Mouse (Mus musculus) megakaryocyte, embryonic 14.5 days (primary cell): Measurements from ENCODE around the gene Myt1l.

Experiments
- FLI1 ChIP-seq: IDR thresholded peaks from 2 replicates; pipeline ENCODE4 v1.6.1; 2012; ENCODE audit warnings: low read length, inconsistent platforms, mixed read lengths
- GATA1 ChIP-seq: IDR thresholded peaks from 3 replicates; pipeline ENCODE4 v1.6.1; 2012; ENCODE audit warnings: mixed read lengths, low read length, inconsistent platforms, borderline replicate concordance

- TF ChIP-seq GATA1 (no peak), FLI1 (no peak)
Measured at GRCm38 (mm10) chr12:29838421-29838820, 310.2 kb downstream of the Myt1l start.
